Mouse (Mus musculus) ES-E14 (cell line): Measurements from ENCODE around the gene Zmym2. TPM values are rescaled to one million over a fixed set of nuclear protein-coding genes. Genes with fewer than 3 reads are reported as not detected.

Experiments used
- DNase-seq: peaks from one replicate; pipeline ENCODE4 v3.0.0-alpha.2; 2013; ENCODE audit warnings: low read depth, low spot score
- H3K27ac ChIP-seq: 2 replicates; pipeline ENCODE4 v1.5.1; 2012; ENCODE audit warnings: low read depth, mild to moderate bottlenecking, low read length, moderate library complexity, mixed read lengths; ENCODE audit not compliant: poor library complexity, insufficient read depth, severe bottlenecking
- H3K36me3 ChIP-seq: 2 replicates; pipeline ENCODE4 v1.6.1; 2012; ENCODE audit warnings: mild to moderate bottlenecking, low read length, moderate library complexity, mixed read lengths; ENCODE audit not compliant: control insufficient read depth, poor library complexity, insufficient read depth, severe bottlenecking
- H3K4me1 ChIP-seq, 2 experiments: fragments of 150-350 bp in 1 of 2; sonication (generic) in 1 of 2; 2 replicates each; pipeline ENCODE4 v1.6.1; 2012; ENCODE audit warnings: low read length in 2 of 2, mild to moderate bottlenecking in 1 of 2, mixed read lengths in 1 of 2; ENCODE audit not compliant: control insufficient read depth in 2 of 2, insufficient read depth in 2 of 2, poor library complexity in 1 of 2
- H3K4me3 ChIP-seq, 2 experiments: fragments of 150-350 bp in 1 of 2; sonication (generic) in 1 of 2; 2 replicates each; pipeline ENCODE4 v1.5.1; 2012; ENCODE audit warnings: low read length in 2 of 2, low read depth in 1 of 2, mild to moderate bottlenecking in 1 of 2, mixed read lengths in 1 of 2; ENCODE audit not compliant: insufficient read depth in 1 of 2, poor library complexity in 1 of 2, severe bottlenecking in 1 of 2
- H3K9ac ChIP-seq: 2 replicates; pipeline ENCODE4 v1.6.1; 2012; ENCODE audit warnings: low read depth, mild to moderate bottlenecking, low read length, mixed read lengths; ENCODE audit not compliant: poor library complexity, insufficient read depth, severe bottlenecking
- H3K9me3 ChIP-seq: fragments of 150-350 bp; sonication (generic); 2 replicates; pipeline ENCODE4 v1.6.1; 2012; ENCODE audit warnings: low read depth, mild to moderate bottlenecking, low read length; ENCODE audit not compliant: control insufficient read depth, insufficient read depth
- CHD2 ChIP-seq: IDR thresholded peaks from 2 replicates; pipeline ENCODE4 v1.6.1; 2014; ENCODE audit warnings: mild to moderate bottlenecking, low read depth, low read length, inconsistent platforms
- HCFC1 ChIP-seq: IDR thresholded peaks from 2 replicates; pipeline ENCODE4 v1.6.1; 2012; ENCODE audit warnings: low read length, inconsistent platforms, borderline replicate concordance; ENCODE audit not compliant: insufficient read depth
- MAFK ChIP-seq: IDR thresholded peaks from 2 replicates; pipeline ENCODE4 v1.6.1; 2014; ENCODE audit warnings: mild to moderate bottlenecking, low read depth, low read length, inconsistent platforms; ENCODE audit not compliant: insufficient read depth
- ZC3H11A ChIP-seq: IDR thresholded peaks from 2 replicates; pipeline ENCODE4 v1.6.1; 2012; ENCODE audit warnings: low read depth, mild to moderate bottlenecking, inconsistent platforms, low read length, borderline replicate concordance
- ZNF384 ChIP-seq: IDR thresholded peaks from 2 replicates; pipeline ENCODE4 v1.6.1; 2012; ENCODE audit warnings: low read depth, low read length, inconsistent platforms
- in situ Hi-C, 2 experiments: fragments of 600-800 bp; cut with MboI; formaldehyde crosslinking; loops; one replicate each; pipeline ENCODE4 v1.15.1; 2025; ENCODE audit warnings: low sequenced_read_pairs in 2 of 2, inconsistent platforms in 1 of 2; ENCODE audit not compliant: unreplicated experiment in 2 of 2
- total RNA-seq: library from RNA; depleted of rRNA; stranded (reverse); fragments of 300-350 nt; gene quantifications from 2 replicates; pipeline ENCODE4 v1.2.3, GENCODE M21; 2012

Gene Zmym2
- total RNA-seq, 1 experiment: 18.4 TPM

DNA sequence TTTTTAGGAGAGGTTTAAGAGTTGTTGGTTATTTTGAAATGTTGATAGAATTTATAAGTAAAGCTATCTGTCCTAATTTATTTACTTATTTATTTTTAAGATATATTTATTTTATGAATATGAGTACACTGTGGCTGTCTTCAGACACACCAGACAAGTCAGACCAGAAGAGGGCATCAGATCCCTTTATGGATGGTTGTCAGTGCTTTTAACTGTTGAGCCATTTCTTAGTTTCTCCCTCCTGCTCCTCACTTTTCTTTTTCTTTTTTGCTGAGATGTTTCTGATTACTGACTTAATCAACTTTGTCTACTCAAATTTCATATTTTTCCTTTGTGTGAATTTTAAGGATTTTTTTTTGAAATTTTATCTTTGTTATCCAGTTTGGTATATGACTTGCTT, 13.2 kb downstream of the Zmym2 start:
- no peak for DNase-seq
- H3K27ac ChIP-seq: no peak overlapping the region
- TF ChIP-seq ZNF384: no peak
- TF ChIP-seq CHD2: no peak
- TF ChIP-seq MAFK: no peak
- no peak for TF ChIP-seq ZC3H11A
- TF ChIP-seq HCFC1: no peak
- in situ Hi-C loops: no loop called here
- peaks cover 0 to 2% of the 10 kb centered on the region in 2 experiments; a peak in 1 of 4 replicates for H3K4me1 ChIP-seq
- no peak overlapping the region for H3K9ac ChIP-seq
- H3K4me3 ChIP-seq: no peak overlapping the region
- H3K9me3 ChIP-seq: no peaks in the 10 kb centered on the region
- peaks cover 2% of the 10 kb centered on the region; the same call in 1 of the 2 replicates for H3K36me3 ChIP-seq

DNA sequence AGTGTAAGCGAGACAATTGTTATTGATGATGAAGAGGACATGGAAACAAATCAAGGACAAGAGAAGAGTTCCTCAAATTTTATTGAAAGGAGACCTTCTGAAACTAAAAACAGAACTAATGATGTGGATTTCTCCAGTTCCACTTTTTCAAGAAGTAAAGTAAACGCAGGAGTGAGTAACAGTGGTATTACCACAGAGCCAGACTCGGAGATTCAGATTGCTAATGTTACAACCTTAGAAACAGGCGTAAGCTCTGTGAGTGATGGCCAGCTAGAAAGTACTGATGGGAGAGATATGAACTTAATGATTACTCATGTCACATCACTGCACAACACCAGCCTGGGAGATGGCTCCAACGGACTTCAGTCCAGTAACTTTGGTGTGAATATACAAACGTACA, 16.6 kb downstream of the Zmym2 start:
- no peak overlapping the region for H3K27ac ChIP-seq
- in situ Hi-C loops: no loop called here
- no peak overlapping the region for H3K9ac ChIP-seq
- H3K4me1 ChIP-seq: peaks cover 0 to 2% of the 10 kb centered on the region in 2 experiments; a peak in 1 of 4 replicates
- H3K4me3 ChIP-seq: no peak overlapping the region
- no peak for DNase-seq
- H3K36me3 ChIP-seq: peaks cover 2% of the 10 kb centered on the region; the same call in 1 of the 2 replicates
- H3K9me3 ChIP-seq: no peaks in the 10 kb centered on the region
- no peak for TF ChIP-seq ZNF384
- TF ChIP-seq MAFK: no peak
- TF ChIP-seq ZC3H11A: no peak
- no peak for TF ChIP-seq HCFC1
- no peak for TF ChIP-seq CHD2

DNA sequence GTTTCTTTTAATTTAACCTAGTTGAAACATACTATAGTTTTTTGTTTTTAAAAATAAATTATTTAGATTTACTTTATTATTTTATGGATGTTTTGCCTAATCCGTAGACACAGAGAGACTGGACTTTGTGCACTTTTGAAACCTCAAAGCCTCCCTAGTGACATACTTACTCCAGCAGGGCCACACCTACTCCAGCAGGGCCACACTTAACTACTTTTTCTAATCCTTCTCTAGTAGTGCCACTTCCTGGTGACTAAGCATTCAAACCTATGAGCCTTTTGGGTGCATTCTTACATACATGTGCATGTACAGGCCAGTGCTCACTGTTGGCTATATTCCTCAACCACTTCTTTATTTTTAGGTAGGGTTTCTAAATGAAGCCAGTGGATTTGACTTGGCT, 19.2 kb downstream of the Zmym2 start:
- no peak overlapping the region for H3K9ac ChIP-seq
- TF ChIP-seq ZC3H11A: no peak
- TF ChIP-seq HCFC1: no peak
- TF ChIP-seq MAFK: no peak
- TF ChIP-seq ZNF384: no peak
- TF ChIP-seq CHD2: no peak
- in situ Hi-C loops: no loop called here
- H3K27ac ChIP-seq: no peak overlapping the region
- peaks cover 0 to 2% of the 10 kb centered on the region in 2 experiments; a peak in 1 of 4 replicates for H3K4me1 ChIP-seq
- no peak for DNase-seq
- peaks cover 2% of the 10 kb centered on the region; the same call in 1 of the 2 replicates for H3K36me3 ChIP-seq
- no peak overlapping the region for H3K4me3 ChIP-seq
- no peaks in the 10 kb centered on the region for H3K9me3 ChIP-seq

DNA sequence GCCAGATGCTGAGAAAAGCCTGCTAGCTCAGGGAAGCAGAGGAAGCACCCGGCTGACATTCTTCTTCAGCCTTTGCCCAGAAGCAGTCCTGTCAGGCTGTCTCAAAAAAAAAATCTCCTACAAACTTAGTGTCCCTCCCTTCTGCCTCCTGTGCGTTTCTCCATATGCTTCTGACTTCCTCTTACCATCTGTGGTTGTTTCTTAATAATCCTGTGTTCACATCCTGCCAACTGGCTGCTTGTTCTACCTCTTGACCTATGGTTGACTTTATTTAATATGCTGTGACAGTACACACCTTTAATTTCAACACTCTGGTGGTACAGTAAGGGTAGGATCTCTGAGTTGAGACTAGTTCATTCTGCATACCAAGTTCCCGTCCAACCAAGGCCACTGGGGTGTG, 32.1 kb downstream of the Zmym2 start:
- TF ChIP-seq ZNF384 (no peak), MAFK (no peak), CHD2 (no peak), ZC3H11A (no peak), HCFC1 (no peak)
- DNase-seq: no peak
- Histone ChIP-seq H3K9ac (no peak overlapping the region), H3K4me1 (no peaks in the 10 kb centered on the region), H3K9me3 (no peaks in the 10 kb centered on the region), H3K36me3 (peaks cover 7% of the 10 kb centered on the region), H3K4me3 (no peak overlapping the region), H3K27ac (no peak overlapping the region)
- in situ Hi-C loops: no loop called here

DNA sequence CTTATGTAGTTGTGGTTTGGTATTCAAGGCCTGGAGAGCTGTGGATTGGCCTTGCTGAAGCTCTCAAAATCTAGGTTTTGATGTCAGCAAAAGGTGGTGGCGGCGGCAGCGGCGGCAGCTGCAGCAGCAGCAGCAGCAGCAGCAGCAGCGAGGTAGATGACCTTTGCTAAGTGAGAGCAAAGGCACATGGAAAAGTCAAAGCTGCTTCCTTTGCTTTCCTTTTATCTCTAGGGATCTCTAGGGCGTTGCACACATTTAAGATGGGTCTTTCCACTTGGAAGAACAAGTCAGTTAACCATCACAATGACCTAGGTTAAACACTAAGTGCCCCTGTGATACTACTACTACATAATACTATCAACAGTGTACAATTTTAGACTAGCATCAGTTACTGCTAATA, 49.0 kb downstream of the Zmym2 start:
- no peaks in the 10 kb centered on the region for H3K4me1 ChIP-seq
- peak; percentile 8 for DNase-seq
- H3K9me3 ChIP-seq: no peaks in the 10 kb centered on the region
- TF ChIP-seq MAFK: no peak
- no peak for TF ChIP-seq ZNF384
- TF ChIP-seq CHD2: no peak
- no peak for TF ChIP-seq ZC3H11A
- no peak for TF ChIP-seq HCFC1
- no peak overlapping the region for H3K27ac ChIP-seq
- peaks cover 4% of the 10 kb centered on the region for H3K36me3 ChIP-seq
- H3K9ac ChIP-seq: no peak overlapping the region
- in situ Hi-C loops: no loop called here
- no peak overlapping the region for H3K4me3 ChIP-seq
